Mouse (Mus musculus) kidney, adult 9 months (tissue): ENCODE data around the gene Ttll4.
A peak's percentile ranks its signal among the peaks of the same experiment; 100 is the strongest.

ENCODE experiments used
- DNase-seq: peaks from one replicate; pipeline ENCODE4 v3.0.0; 2022

The Ttll4 gene

DNA sequence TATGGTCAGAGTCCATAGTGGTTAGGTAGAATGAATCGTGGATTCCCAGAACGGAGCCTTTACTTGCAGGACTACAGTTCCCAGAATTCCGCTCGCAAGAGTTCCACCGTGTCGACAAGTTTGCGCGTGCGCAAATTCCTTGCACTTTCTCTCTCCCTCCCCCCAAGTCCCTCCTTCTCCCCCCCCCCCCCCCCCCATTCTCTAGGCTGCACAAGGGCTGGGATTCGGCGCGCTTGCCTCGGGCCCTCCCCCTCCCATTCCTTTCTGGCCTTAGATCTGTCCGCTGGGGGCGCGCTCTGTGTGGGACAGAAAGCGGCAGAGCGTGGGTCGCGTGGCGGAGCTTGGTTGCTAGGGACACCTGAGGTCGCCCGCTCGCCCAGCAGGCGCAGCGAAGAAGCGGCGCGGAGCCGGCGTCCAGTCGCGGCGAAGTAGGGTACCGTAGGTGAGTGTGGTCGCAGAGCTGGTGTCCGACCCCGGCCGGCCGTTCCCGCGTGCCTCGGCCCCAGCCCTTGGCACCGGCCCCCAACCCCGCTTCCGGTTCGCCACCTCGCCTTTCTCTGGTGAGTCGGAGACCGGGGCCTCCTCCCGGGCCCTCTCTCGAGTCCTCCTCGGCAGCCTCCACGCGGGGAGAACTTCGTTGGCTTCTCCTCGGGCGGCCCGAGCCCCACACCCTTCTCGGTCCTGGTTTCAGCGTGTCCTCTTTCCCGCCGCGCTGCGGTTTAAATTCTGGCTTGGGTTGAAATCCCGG lies at the start of gene Ttll4:
Gene Ttll4, plus strand, starts transcription at position 298 of the 748 bp plus-strand sequence.
- peak; percentile 98 for DNase-seq

DNA sequence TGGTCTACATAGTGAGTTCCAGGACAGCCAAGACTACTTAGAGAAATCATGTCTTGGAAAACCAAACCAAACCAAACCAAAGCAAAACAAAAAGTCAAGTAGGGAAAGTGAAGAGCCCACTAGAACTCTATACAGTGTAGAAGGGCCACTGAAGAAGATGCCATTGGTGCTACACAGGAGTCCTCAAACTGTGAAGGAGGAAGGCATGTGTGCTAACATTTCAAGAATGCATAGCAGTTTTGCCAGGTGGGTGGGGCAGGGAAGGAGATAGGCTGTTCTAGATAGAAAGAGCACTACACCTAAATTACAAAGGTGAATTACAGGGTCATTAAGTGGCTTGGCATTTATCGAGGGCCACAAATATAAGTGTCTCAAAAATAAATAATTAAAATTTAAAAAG lies 37.4 kb upstream of the Ttll4 start:
- DNase-seq = no peak

DNA sequence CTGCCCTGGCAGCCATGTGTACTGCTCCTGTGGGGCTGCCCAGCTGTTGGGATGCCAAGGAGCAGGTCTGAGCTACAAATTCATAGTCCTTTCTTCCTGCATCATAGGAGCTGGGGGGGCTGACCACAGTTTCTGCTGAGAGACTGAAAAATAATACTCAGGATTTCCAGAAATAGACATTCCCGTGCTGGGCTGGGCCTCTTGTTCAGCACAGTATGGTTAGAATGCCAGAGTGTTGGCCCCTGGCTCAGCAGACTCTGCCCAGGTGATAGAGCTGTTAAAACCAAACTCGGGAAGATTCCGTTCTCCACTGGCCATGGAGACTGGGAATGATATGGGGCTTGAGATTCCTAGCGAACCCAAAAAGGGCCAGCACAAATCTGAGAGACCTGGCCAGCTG lies 35.5 kb upstream of the Ttll4 start:
- DNase-seq = no peak

DNA sequence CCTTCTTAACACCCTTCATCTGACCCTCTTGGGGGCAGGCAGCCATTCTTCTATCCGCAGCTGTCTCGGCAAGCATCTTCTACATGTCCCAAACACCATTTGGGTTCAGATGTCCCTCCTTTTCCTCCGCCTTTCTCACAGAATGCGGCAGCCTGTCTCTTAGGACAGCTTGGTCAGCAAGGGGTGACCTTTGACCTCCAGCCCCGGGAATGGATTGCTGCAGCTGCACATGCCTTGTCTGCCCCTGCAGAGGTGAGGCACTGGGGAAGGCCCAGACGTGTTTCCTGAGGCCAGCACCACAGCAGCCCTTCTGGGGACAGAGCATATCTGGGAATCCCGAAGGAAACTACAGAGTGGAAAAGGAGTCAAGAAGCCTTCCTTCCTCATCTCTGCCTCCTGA lies 33.5 kb upstream of the Ttll4 start:
- DNase-seq = peak; percentile 17

DNA sequence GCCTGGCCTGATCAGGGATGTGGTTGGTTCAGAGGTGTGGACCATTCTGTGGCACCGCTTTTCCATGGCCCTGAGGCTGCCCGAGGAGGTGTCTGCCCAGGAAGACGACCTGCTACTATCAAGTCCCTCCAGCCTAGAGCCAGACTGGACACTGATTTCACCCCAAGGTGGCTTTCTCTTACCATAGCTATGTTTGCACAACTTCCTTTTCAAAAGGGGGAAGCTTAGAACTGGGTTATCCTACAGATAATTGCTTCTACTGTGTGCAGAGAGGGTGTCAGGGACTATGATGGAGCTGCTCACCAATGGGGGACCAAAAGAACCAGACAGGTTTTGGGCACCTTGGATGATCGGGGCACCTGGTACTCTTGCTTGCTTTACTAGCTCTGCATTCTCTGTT lies 28.8 kb upstream of the Ttll4 start:
- DNase-seq = no peak

DNA sequence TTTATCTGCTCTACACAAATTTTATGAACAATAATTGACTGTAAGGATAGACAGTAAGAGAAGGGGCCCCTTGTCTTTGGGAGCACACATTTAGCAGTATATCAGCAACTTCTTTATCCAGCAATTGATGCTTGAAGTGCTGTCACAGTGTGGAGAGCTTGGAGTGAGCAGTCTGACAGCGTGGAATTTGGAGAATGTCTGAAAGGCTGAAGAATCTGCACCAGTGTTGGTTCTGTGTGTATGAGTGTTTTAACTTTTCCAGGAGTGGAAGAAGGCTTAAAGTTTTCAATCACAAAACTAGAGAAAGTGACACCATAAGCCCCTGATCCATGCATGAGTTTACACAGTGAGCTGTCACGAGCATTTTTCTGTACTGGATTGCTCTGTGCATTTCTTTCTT lies 18.0 kb upstream of the Ttll4 start:
- DNase-seq = no peak

DNA sequence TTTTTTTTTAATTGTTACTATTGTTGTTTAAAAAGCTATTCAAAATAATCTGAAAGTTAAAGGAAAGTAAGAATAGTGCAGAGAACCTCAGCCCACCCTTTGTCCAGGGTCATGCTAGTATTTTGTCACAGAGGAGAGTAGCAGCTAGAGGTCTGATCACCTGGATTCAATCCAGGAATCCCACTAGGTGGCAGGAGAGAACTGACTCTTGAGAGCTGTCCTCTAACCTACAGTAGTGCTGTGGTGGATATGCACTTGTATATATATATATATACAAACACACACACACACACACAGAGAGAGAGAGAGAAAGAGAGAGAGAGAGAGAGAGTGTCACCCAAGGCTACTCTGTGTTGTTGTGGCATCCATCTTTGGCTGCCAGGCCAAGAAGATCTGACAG lies 17.6 kb upstream of the Ttll4 start:
- DNase-seq = peak; percentile 42

DNA sequence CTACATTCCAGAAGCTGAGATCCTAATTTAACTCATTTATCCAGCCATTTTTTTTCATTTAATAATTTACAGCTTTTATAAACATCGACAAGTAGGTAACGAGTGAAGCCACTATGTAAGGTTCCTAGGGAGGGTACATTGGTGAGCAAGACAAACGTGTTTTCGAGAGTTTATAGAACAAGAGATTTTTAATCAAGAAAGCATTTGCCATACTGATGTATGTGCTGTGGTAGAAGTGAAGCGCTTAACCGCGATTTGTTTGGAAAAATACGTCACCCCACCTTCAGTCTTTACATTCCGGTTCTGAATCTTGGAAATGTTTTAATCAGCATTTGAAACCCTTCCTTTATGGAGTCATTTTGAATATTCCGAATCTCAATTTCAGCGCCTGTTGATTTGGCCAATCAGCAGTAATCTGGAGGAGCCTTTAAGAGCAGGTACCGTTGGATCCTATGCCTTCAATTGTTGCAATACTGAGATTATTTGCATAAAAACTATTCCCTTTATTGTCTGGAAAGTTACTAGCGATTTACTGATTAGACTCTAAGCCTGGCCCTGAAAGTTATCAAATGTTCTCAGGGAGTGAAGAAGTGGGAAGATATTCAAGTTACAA lies 814 bp downstream of the Ttll4 start:
- peak; percentile 16 for DNase-seq

DNA sequence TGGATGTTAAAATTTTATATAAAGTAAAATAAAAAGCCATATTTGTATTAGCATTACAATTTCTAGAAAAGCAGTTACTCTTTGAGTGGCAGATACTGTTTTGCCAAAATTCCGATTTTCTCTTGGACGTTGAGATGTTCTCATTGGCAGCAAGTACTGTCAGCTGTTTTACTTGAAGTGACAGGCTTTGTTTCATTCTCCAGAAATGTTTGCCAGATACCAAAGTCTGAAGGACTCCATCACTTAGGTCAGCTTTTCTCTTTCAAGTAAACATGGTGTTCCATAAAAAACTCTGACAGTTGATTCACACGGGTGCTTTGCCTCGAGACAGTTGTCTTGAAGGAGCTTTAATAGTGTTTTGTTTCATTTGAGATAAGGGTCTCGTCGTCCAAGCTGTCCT lies 3.6 kb downstream of the Ttll4 start:
- DNase-seq = peak; percentile 62

DNA sequence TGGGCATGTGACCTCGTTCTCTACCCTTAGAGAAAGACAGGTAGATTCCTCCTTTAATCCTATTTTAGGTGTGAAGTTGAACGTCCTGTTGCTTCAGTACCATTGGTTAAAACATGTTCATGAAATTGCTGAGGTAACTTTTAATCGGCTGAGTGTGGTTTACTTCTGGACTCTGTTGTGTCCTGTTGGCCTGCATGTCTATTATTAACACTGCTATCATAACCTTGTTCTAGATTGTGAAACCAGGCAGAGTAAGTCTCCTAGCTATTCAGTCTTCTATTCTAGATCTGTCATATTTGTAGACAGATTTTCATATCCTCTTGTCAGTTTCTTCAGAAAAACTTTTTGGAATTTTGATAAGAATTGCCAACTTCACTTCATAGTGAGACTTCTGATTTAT lies 6.8 kb downstream of the Ttll4 start:
- peak; percentile 39 for DNase-seq

DNA sequence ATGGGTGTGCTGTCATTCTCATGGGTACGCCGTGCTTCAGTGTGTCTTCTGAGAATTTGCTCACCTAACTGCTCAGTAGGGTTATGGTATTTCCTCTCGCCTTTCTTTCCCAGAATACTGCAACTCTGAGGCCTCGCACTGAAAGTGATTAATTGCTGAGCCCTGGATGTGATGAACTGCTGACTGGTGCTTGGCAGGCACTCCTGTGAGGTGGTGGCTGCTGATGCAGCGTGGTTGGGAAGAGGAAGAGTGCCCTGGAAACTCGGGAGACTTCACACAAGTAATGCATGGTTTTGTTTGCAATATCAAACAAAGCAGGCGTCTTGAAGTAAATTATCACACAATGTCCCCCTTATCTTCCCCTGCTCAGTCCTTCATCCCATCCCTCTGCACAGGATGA lies 11.2 kb downstream of the Ttll4 start:
- peak; percentile 36 for DNase-seq

DNA sequence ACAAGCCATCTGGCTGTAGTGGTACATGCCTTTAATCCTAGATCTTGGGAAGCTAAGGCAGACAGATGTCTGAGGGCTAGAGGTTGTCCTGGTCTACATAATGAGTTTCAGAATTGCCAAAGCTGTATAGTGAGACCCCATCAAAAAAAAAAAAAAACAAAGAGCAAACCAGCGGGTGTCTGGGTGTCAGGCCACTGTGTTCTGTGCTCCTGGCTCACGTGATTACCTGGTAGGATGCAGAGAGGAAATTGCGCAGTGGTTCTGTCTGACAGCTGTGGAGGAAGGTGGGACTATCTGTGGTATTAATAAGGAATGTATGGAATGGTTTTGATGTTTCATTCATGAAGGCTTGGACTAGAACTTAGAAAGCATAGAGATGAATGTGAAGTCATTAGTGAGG lies 15.3 kb downstream of the Ttll4 start:
- DNase-seq = no peak

DNA sequence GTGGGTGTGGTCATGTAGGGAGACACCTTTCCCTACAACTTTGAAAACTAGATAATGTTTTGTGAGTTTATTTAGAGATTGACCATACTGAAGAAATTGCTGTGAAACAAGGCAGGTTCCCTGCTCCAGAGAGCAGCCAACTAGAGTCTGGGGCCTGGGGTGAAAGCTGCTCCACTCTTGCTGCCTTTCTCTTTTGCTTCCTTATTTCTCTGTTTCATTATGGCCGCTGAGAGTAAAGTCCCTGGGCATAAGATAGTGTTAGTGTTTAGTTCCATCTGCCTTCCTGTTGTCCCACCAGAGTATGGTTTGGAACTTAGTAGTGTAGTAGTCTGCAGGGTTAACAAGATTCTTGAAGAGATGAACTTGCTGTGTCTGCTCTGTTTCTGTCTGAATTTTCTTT lies 16.3 kb downstream of the Ttll4 start:
- no peak for DNase-seq

DNA sequence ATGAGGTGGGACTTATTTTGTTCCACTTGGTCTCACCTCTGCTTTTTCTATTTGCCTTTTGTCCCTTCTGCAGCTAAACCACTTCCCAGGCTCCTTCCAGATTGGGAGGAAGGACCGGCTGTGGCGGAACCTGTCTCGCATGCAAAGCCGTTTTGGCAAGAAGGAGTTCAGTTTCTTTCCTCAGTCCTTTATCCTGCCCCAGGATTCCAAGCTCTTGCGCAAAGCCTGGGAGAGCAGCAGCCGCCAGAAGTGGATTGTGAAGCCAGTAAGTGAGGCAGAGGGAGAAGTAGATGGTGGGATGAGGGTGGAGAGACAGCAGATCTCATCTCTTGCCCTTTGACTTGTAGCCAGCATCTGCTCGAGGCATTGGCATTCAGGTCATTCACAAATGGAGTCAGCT lies 25.6 kb downstream of the Ttll4 start:
- DNase-seq = no peak

DNA sequence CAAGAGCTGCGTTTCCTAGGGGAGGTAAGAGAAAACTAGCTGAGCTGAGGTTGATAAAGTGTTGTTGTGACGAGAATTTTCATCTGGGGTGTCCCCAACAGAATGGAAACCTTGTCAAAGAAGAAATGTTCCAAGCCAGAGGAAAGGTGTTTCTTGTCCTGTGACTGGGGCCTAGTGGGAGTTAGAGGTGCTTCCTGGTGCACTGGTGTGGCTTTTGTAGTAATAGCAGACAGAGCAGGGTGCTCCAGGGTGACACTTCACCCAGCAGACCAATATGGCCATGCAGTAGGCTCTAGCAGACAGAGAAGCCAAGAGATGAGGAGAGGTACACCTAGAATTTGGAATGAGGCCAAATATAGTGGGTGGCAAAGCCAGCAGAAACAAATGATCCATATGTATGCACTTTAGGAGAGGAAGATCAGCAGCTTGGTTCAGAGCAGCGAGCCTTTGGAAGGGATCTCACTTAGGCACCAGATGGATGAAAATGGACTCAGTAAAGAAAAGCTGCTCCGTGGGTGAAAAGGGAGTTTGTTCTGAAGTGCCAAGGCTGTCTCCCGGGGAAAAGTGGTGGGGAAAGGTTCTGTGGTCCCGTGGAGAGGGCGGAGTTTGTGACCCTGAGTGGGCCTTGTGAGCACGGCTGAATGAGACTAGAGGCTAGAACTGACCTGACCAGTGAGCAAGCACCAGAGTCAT lies 32.5 kb downstream of the Ttll4 start:
- no peak for DNase-seq

DNA sequence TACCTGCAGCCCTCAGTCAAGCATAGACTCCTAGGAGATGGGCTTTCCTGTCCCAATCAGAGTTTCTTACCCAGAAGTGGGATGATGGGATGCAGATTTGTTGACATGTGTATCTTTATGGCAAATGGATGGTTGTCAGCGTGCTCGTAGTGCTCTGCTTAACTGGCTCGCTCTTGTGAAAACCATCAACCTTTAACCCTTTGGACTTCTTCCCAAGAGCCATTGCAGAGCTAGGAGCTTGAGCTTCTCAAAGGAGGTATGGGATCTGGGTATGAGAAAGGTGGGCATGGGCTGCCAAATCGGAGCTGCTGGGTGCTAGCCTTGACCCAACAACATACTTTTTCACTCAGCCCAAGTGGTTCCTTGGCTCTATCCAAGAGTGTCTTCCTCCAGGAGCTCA lies 34.3 kb downstream of the Ttll4 start:
- DNase-seq = peak; percentile 65

DNA sequence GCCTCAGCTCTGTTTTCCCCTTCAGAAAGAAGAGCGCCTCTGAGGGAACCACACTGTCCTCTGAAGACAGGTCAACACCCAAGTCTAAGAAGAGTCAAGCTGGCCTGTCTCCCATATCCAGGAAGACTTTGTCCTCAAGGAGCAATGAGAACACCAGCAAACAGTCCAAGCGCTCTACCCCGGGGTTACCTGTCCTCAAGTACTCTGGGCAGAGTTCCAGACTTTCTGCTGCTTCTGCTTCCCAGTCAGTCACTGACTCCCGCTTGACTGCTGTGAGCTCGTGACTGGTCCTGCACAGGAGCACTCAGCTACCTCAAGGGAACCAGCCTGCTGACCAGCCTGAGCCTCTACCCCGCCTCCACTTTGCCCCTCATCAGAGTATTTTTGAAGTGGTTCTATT lies 35.9 kb downstream of the Ttll4 start:
- peak; percentile 96 for DNase-seq

DNA sequence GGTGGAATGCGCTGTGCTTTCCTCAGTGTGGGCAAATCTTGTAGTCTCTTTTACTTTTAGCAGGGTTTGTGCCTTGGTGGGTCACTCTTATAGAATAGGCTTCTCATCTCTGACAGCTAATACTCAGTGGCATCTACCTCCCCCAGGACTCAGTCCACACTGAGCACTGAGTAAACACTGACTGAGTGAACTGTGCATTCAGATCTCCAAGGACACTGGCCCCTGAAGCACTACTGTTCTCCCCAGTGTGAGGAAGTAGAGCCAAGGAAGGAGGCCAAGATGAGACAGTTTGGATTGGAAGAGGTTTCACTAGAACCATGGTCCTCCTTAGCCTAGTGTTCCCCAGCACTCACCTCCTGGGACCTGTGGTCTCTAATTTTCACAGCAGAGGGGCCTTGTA lies 36.8 kb downstream of the Ttll4 start:
- DNase-seq = no peak

DNA sequence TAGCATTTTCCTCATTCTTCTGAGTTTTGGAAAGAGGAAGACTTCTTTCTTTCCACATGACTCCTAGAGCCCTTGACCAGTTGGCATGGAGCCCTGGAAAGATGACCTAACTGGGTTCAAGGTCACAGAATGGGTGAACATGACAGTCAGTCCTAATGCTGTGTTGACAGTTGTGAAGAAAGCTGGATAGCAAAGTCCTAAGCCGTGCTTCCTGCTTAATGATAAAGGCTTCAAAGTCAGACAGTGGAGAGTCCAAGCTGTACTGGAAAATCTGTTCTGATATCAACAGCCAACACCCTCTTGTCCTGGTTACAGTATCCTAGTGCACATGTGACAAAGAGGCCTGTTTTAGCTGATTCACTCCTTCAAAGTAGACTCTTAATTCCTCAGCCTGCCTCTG lies 37.2 kb downstream of the Ttll4 start:
- peak; percentile 67 for DNase-seq

DNA sequence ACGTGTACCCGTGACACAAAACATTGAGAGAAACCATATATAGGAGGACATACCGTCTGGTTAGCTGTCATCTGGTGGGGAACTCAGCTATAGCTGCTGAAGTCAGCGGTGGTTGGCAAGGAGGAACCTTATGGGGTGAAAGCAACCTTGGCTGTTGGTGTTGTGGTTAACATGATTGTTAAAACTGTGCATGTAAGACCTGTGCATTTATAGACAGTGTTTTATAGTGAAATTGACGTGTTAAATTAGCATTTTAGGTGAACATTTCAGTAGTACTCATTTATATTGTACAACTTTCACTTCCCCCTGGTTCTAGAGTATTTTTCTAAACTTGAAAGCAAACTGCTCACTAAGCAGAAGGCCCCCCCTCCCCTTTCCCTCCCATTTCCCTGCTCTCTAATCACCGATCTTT lies 40.6 kb downstream of the Ttll4 start:
- no peak for DNase-seq

DNA sequence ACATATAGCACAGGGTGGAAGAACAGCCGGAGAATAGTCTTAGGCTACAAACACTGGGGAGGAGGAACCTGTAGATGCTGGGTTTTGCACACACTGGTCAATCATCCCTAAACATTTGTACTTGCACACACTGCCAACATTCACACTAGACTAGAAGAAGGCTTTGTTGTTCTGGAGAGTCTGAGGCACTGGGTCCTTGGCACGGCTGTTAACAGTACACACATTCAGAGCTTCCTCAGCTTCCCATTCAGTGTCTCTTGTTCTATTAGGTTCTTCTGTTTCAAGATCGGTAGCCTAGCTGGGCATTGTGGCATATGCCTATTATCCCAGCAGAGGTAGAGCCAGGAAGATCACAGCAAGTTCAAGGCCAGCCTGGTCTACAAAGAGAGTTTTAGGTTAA lies 42.6 kb downstream of the Ttll4 start:
- no peak for DNase-seq

DNA sequence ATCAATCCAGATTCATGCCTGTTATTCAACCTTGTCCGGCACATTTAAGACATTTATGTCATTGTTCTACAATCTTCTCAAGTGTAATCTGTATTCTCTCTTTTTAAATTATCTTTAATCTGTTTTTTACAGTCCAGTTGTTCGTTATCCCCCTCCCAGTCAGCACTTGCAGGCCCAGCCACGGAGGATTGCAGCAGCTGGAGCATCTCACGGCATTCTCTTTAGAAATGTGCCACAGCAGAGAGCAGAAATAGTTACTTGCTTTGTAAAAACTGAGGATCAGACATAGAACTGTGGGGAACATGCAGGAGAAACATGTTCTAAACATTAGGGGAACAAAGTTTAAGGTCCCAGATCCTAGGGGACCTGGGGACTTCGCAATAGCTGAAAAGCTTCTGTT lies 43.5 kb downstream of the Ttll4 start:
- no peak for DNase-seq

DNA sequence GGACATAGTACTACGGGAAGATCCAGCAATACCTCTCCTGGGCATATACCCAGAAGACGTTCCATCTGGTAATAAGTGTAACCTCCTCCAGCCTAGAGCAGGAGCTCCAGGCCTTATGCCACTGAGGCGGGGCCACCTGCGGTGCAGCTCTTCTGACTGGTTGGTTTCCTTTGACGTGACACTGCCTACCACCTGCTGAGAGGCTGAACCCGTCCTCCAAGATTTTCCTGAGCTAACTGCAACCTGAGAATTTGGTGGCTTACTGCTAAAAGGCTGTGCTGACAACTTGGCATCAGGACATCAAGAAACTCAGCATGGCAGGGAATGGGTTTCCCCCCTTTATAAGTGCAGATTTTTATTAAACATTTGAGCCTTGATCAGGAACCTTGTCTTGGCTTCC lies 48.0 kb downstream of the Ttll4 start:
- no peak for DNase-seq

DNA sequence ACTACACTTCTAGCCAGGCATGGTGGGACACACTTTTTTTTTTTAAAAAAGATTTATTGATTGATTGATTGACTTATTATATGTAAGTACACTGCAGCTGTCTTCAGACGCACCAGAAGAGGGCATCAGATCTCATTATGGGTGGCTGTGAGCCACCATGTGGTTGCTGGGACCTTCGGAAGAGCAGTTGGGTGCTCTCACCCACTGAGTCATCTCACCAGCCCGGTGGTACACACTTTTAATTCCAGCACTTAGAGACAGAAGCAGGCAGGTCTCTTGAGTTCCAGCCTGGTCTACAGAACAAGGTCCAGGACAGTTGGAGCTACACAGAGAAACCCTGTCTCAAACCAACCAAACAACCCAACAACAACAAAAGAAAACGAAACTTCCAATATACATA lies 50.5 kb downstream of the Ttll4 start:
- DNase-seq = no peak
